Mouse (Mus musculus): ENCODE data around the gene Samd4.

Gene Samd4

GRCm38 (mm10) chr14:46882431-46883067, at the start of gene Samd4:
Gene Samd4, plus strand, starts transcription at chr14:46882854.
- DNase-seq (ENCODE audit: low spot score) = peak; percentile 73

- DNase-seq (ENCODE audit: low spot score) = no peak
Observed at GRCm38 (mm10) chr14:46839326-46839725, 43.3 kb upstream of the Samd4 start.

- no peak for DNase-seq (ENCODE audit: low spot score)
Observed at GRCm38 (mm10) chr14:46845706-46846105, 36.9 kb upstream of the Samd4 start.

- DNase-seq (ENCODE audit: low spot score) = no peak
Observed at GRCm38 (mm10) chr14:46848063-46848590, 34.5 kb upstream of the Samd4 start.

- no peak for DNase-seq (ENCODE audit: low spot score)
Observed at GRCm38 (mm10) chr14:46848736-46849135, 33.9 kb upstream of the Samd4 start.

- no peak for DNase-seq (ENCODE audit: low spot score)
Observed at GRCm38 (mm10) chr14:46849769-46850168, 32.9 kb upstream of the Samd4 start.

GRCm38 (mm10) chr14:46853677-46854076, 29.0 kb upstream of the Samd4 start:
- no peak for DNase-seq (ENCODE audit: low spot score)

GRCm38 (mm10) chr14:46862922-46863321, 19.7 kb upstream of the Samd4 start:
- no peak for DNase-seq (ENCODE audit: low spot score)

- peak; percentile 81 for DNase-seq (ENCODE audit: low spot score)
Observed at GRCm38 (mm10) chr14:46880935-46881334, 1.7 kb upstream of the Samd4 start.

GRCm38 (mm10) chr14:46881581-46882430, 848 bp upstream of the Samd4 start:
- DNase-seq (ENCODE audit: low spot score) = peak; percentile 2

GRCm38 (mm10) chr14:46883068-46883870, 615 bp downstream of the Samd4 start:
- DNase-seq (ENCODE audit: low spot score) = peak; percentile 65

- peak; percentile 43 for DNase-seq (ENCODE audit: low spot score)
Observed at GRCm38 (mm10) chr14:46883871-46884441, 1.3 kb downstream of the Samd4 start.

- DNase-seq (ENCODE audit: low spot score) = peak; percentile 72
Observed at GRCm38 (mm10) chr14:46884701-46885428, 2.2 kb downstream of the Samd4 start.

GRCm38 (mm10) chr14:46885429-46885755, 2.7 kb downstream of the Samd4 start:
- no peak for DNase-seq (ENCODE audit: low spot score)

GRCm38 (mm10) chr14:46885891-46886301, 3.2 kb downstream of the Samd4 start:
- DNase-seq (ENCODE audit: low spot score) = peak; percentile 12

GRCm38 (mm10) chr14:46889096-46889495, 6.4 kb downstream of the Samd4 start:
- no peak for DNase-seq (ENCODE audit: low spot score)

- no peak for DNase-seq (ENCODE audit: low spot score)
Observed at GRCm38 (mm10) chr14:46893961-46894360, 11.3 kb downstream of the Samd4 start.

- DNase-seq (ENCODE audit: low spot score) = no peak
Observed at GRCm38 (mm10) chr14:46897953-46898352, 15.3 kb downstream of the Samd4 start.

GRCm38 (mm10) chr14:46898626-46899025, 16.0 kb downstream of the Samd4 start:
- no peak for DNase-seq (ENCODE audit: low spot score)

- DNase-seq (ENCODE audit: low spot score) = no peak
Observed at GRCm38 (mm10) chr14:46902498-46903087, 19.9 kb downstream of the Samd4 start.

- DNase-seq (ENCODE audit: low spot score) = no peak
Observed at GRCm38 (mm10) chr14:46904276-46904675, 21.6 kb downstream of the Samd4 start.
